Mouse (Mus musculus) myocyte (in vitro differentiated cells): ENCODE measurements around the gene Fhit.

Experiments used
- MAX ChIP-seq: IDR thresholded peaks from one replicate; pipeline ENCODE4 v1.6.1; 2011; ENCODE audit warnings: low read depth, mild to moderate bottlenecking, control low read depth
- MYOD1 ChIP-seq, 3 experiments: IDR thresholded peaks; one replicate each; pipeline ENCODE4 v1.6.1; 2011; ENCODE audit warnings: control low read depth in 2 of 3, low read depth in 2 of 3, mild to moderate bottlenecking in 2 of 3, moderate library complexity in 1 of 3; ENCODE audit not compliant: insufficient read length in 2 of 3, control insufficient read depth in 1 of 3
- POLR2A ChIP-seq: IDR thresholded peaks from one replicate; pipeline ENCODE4 v1.6.1; 2011; ENCODE audit warnings: low read depth, mild to moderate bottlenecking, control low read depth, moderate library complexity; ENCODE audit not compliant: insufficient read length
- SRF ChIP-seq: IDR thresholded peaks from one replicate; pipeline ENCODE4 v1.6.1; 2011; ENCODE audit warnings: low read depth; ENCODE audit not compliant: control insufficient read depth, insufficient read length
- TCF12 ChIP-seq: IDR thresholded peaks from one replicate; pipeline ENCODE4 v1.6.1; 2011; ENCODE audit warnings: mild to moderate bottlenecking, control low read depth; ENCODE audit not compliant: poor library complexity, insufficient read depth, severe bottlenecking
- USF1 ChIP-seq: IDR thresholded peaks from one replicate; pipeline ENCODE4 v1.6.1; 2011; ENCODE audit warnings: low read depth, mild to moderate bottlenecking, control low read depth, moderate library complexity

DNA sequence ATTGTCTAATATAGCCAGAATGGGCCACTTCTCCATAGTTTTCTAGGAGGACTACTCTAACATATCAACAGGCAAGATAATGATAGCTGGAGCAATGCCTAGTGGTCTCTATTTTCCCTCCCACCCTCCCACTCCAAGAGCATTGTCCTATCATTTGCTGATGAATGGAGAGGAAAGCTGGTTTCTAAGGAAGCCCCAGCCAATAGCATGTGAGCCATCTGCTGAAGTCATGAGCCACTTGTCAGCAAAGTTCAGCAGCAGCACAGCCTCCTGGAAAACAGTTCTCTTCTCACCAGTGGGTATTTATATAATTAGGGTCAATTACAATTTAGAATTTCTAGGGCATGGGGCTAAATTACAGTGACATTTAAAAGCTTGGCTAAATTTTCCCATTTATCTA is 1035.3 kb downstream of the Fhit start:
- TF ChIP-seq POLR2A (no peak), USF1 (no peak), MYOD1 (IDR thresholded peaks at IDR 0.05; ENCODE audit: control insufficient read depth in 1 of 3, insufficient read length in 2 of 3, low read depth in 2 of 3) (no peak), MAX (no peak), TCF12 (no peak), SRF (no peak)
